Mouse (Mus musculus): Measurements from ENCODE around the gene Lingo1. TPM values are rescaled to one million over a fixed set of nuclear protein-coding genes. Genes with fewer than 3 reads are reported as not detected.

Lingo1 gene
- polyA plus RNA-seq (2015; fragmentation: Nextera tagmentation; extraction: Ambion mirVana), result 2.6 and 3.2 TPM in 2 replicates

- no peaks in the 10 kb centered on the region for H3K36me3 ChIP-seq (ENCODE audit: insufficient read depth, low read length)
- DNase-seq (ENCODE audit: low spot score) (peak; percentile 18), ATAC-seq (replicated peaks; ENCODE audit: low FRiP score, low read depth) (0 out of 2 replicates have a peak, but pooled peaks have one; percentile 27)
- H3K27ac ChIP-seq, result no peak within 1 kb of the TSS
- 1% methylated on average over 76 of the region's 88 CpGs for WGBS
- H3K4me2 ChIP-seq (ENCODE audit: low read length), result peak within 1 kb of the TSS; percentile 85
- H3K9ac ChIP-seq (ENCODE audit: low read depth, low read length), result no peak within 1 kb of the TSS
- H3K27me3 ChIP-seq (ENCODE audit: insufficient read depth, low read length), result peaks cover 37% of the 10 kb centered on the region
- peaks cover 4% of the 10 kb centered on the region; the same call in 1 of the 2 replicates for H3K4me1 ChIP-seq (replicated peaks; ENCODE audit: insufficient read depth, low read length)
- no peaks in the 10 kb centered on the region for H3K9me3 ChIP-seq (replicated peaks; ENCODE audit: low read length)
- no peak for TF ChIP-seq CTCF (IDR thresholded peaks at IDR 0.05; ENCODE audit: low read depth)
- peak within 1 kb of the TSS; percentile 48 for H3K4me3 ChIP-seq (replicated peaks; ENCODE audit: low read depth, low read length)
These were observed at the start of gene Lingo1 for GRCm38 (mm10) chr9:56795721-56796655. TSS of gene Lingo1 (minus strand) at chr9:56796468.

GRCm38 (mm10) chr9:56844644-56845043, 48.4 kb upstream of the Lingo1 start:
- WGBS, result 42% methylated on average over 8 of the region's 8 CpGs
- Histone ChIP-seq H3K9ac (ENCODE audit: low read depth, low read length) (no peak overlapping the region), H3K4me2 (ENCODE audit: low read length) (no peak overlapping the region), H3K4me1 (replicated peaks; ENCODE audit: insufficient read depth, low read length) (no peaks in the 10 kb centered on the region), H3K27ac (no peak overlapping the region), H3K4me3 (replicated peaks; ENCODE audit: low read depth, low read length) (no peak overlapping the region), H3K9me3 (replicated peaks; ENCODE audit: low read length) (no peaks in the 10 kb centered on the region), H3K27me3 (ENCODE audit: insufficient read depth, low read length) (no peaks in the 10 kb centered on the region; the same call in 1 of the 2 replicates), H3K36me3 (ENCODE audit: insufficient read depth, low read length) (no peaks in the 10 kb centered on the region)
- DNase-seq (ENCODE audit: low spot score) (no peak), ATAC-seq (replicated peaks; ENCODE audit: low FRiP score, low read depth) (no peak)
- no peak for TF ChIP-seq CTCF (IDR thresholded peaks at IDR 0.05; ENCODE audit: low read depth)

- Histone ChIP-seq H3K36me3 (ENCODE audit: insufficient read depth, low read length) (no peaks in the 10 kb centered on the region), H3K4me1 (replicated peaks; ENCODE audit: insufficient read depth, low read length) (no peaks in the 10 kb centered on the region), H3K4me3 (replicated peaks; ENCODE audit: low read depth, low read length) (no peak overlapping the region), H3K9ac (ENCODE audit: low read depth, low read length) (no peak overlapping the region), H3K4me2 (ENCODE audit: low read length) (0 out of 2 replicates have a peak overlapping the region, but pooled peaks have one; percentile 1), H3K27ac (no peak overlapping the region), H3K27me3 (ENCODE audit: insufficient read depth, low read length) (no peaks in the 10 kb centered on the region; the same call in 1 of the 2 replicates), H3K9me3 (replicated peaks; ENCODE audit: low read length) (no peaks in the 10 kb centered on the region)
- DNase-seq (ENCODE audit: low spot score) (peak; percentile 86), ATAC-seq (replicated peaks; ENCODE audit: low FRiP score, low read depth) (no peak)
- 19% methylated on average over 7 of the region's 7 CpGs for WGBS
- peak; percentile 95 for TF ChIP-seq CTCF (IDR thresholded peaks at IDR 0.05; ENCODE audit: low read depth)
These were observed 47.5 kb upstream of the Lingo1 start for GRCm38 (mm10) chr9:56843679-56844188.

- Histone ChIP-seq H3K9ac (ENCODE audit: low read depth, low read length) (no peak overlapping the region), H3K9me3 (replicated peaks; ENCODE audit: low read length) (no peaks in the 10 kb centered on the region), H3K4me3 (replicated peaks; ENCODE audit: low read depth, low read length) (no peak overlapping the region), H3K27ac (no peak overlapping the region), H3K36me3 (ENCODE audit: insufficient read depth, low read length) (no peaks in the 10 kb centered on the region), H3K4me1 (replicated peaks; ENCODE audit: insufficient read depth, low read length) (no peaks in the 10 kb centered on the region), H3K4me2 (ENCODE audit: low read length) (no peak overlapping the region), H3K27me3 (ENCODE audit: insufficient read depth, low read length) (no peaks in the 10 kb centered on the region; the same call in 1 of the 2 replicates)
- peak; percentile 75 for ATAC-seq (replicated peaks; ENCODE audit: low FRiP score, low read depth)
- 12% methylated on average over 3 of the region's 3 CpGs for WGBS
- DNase-seq (ENCODE audit: low spot score), result peak; percentile 85
- TF ChIP-seq CTCF (IDR thresholded peaks at IDR 0.05; ENCODE audit: low read depth), result no peak
These were observed 46.0 kb upstream of the Lingo1 start for GRCm38 (mm10) chr9:56842303-56842719.

- Histone ChIP-seq H3K27me3 (ENCODE audit: insufficient read depth, low read length) (no peaks in the 10 kb centered on the region; the same call in 1 of the 2 replicates), H3K36me3 (ENCODE audit: insufficient read depth, low read length) (no peaks in the 10 kb centered on the region), H3K9me3 (replicated peaks; ENCODE audit: low read length) (no peaks in the 10 kb centered on the region), H3K27ac (no peak overlapping the region), H3K4me1 (replicated peaks; ENCODE audit: insufficient read depth, low read length) (no peaks in the 10 kb centered on the region), H3K4me2 (ENCODE audit: low read length) (no peak overlapping the region), H3K4me3 (replicated peaks; ENCODE audit: low read depth, low read length) (no peak overlapping the region), H3K9ac (ENCODE audit: low read depth, low read length) (no peak overlapping the region)
- ATAC-seq (replicated peaks; ENCODE audit: low FRiP score, low read depth) (no peak), DNase-seq (ENCODE audit: low spot score) (no peak)
- no peak for TF ChIP-seq CTCF (IDR thresholded peaks at IDR 0.05; ENCODE audit: low read depth)
These were observed 45.6 kb upstream of the Lingo1 start for GRCm38 (mm10) chr9:56841864-56842263.

GRCm38 (mm10) chr9:56840721-56841120, 44.5 kb upstream of the Lingo1 start:
- H3K4me3 ChIP-seq (replicated peaks; ENCODE audit: low read depth, low read length), result no peak overlapping the region
- no peak overlapping the region for H3K27ac ChIP-seq
- ATAC-seq (replicated peaks; ENCODE audit: low FRiP score, low read depth) (no peak), DNase-seq (ENCODE audit: low spot score) (no peak)
- H3K9me3 ChIP-seq (replicated peaks; ENCODE audit: low read length), result no peaks in the 10 kb centered on the region
- H3K27me3 ChIP-seq (ENCODE audit: insufficient read depth, low read length), result no peaks in the 10 kb centered on the region; the same call in 1 of the 2 replicates
- no peak overlapping the region for H3K4me2 ChIP-seq (ENCODE audit: low read length)
- H3K36me3 ChIP-seq (ENCODE audit: insufficient read depth, low read length), result no peaks in the 10 kb centered on the region
- no peaks in the 10 kb centered on the region for H3K4me1 ChIP-seq (replicated peaks; ENCODE audit: insufficient read depth, low read length)
- 65% methylated on average over 5 of the region's 5 CpGs for WGBS
- no peak for TF ChIP-seq CTCF (IDR thresholded peaks at IDR 0.05; ENCODE audit: low read depth)
- no peak overlapping the region for H3K9ac ChIP-seq (ENCODE audit: low read depth, low read length)

Data from kidney, postnatal 0 days (tissue).